Mouse (Mus musculus) thymus, adult 2 months (tissue): ENCODE data around the gene Ovol2. TPM values are rescaled to one million over a fixed set of nuclear protein-coding genes. Genes with fewer than 3 reads are reported as not detected.

Source experiments
- DNase-seq: peaks from one replicate; pipeline ENCODE4 v3.0.0; 2021
- H3K27ac ChIP-seq: fragments of 200-500 bp; 2 replicates; pipeline ENCODE4 v1.5.1; 2012; ENCODE audit warnings: low read length, control low read depth; ENCODE audit not compliant: control insufficient read depth, insufficient read depth
- H3K27me3 ChIP-seq: fragments of 200-500 bp; 2 replicates; pipeline ENCODE4 v1.6.1; 2012; ENCODE audit warnings: mild to moderate bottlenecking, low read length, moderate library complexity, mixed read lengths; ENCODE audit not compliant: control insufficient read depth, insufficient read depth
- H3K36me3 ChIP-seq: fragments of 200-500 bp; 2 replicates; pipeline ENCODE4 v1.6.1; 2012; ENCODE audit warnings: mild to moderate bottlenecking, low read length, moderate library complexity; ENCODE audit not compliant: control insufficient read depth, insufficient read depth
- H3K4me1 ChIP-seq: fragments of 200-500 bp; replicated peaks from 2 replicates; pipeline ENCODE4 v1.6.1; 2012; ENCODE audit warnings: low read length; ENCODE audit not compliant: control insufficient read depth, insufficient read depth
- H3K4me3 ChIP-seq: fragments of 200-500 bp; 2 replicates; pipeline ENCODE4 v1.5.1; 2012; ENCODE audit warnings: mild to moderate bottlenecking, low read length, control low read depth, moderate library complexity; ENCODE audit not compliant: control insufficient read depth, insufficient read depth
- CTCF ChIP-seq: fragments of 200-500 bp; IDR thresholded peaks from 2 replicates; pipeline ENCODE4 v1.5.1; 2012; ENCODE audit warnings: mild to moderate bottlenecking, control low read depth, low read length, moderate library complexity, borderline replicate concordance; ENCODE audit not compliant: control insufficient read depth, poor library complexity, insufficient read depth; ENCODE audit errors: extremely low read depth
- POLR2A ChIP-seq: fragments of 200-500 bp; IDR thresholded peaks from 2 replicates; pipeline ENCODE4 v1.6.1; 2012; ENCODE audit warnings: mild to moderate bottlenecking, low read length, control low read depth, moderate library complexity; ENCODE audit not compliant: control insufficient read depth, poor library complexity, insufficient read depth; ENCODE audit errors: extremely low read depth
- WGBS: fragments of 180-500 bp; shearing (Covaris S2); methylation state at CpG from one replicate; pipeline ENCODE4 v1.1.7; 2018; 5-methylcytosine and 5-hydroxymethylcytosine counted together
- polyA plus RNA-seq: library from polyadenylated mRNA; depleted of rRNA; stranded (reverse); fragments of >200 nt; gene quantifications from 2 replicates; pipeline ENCODE4 v1.2.3, GENCODE M21; 2012; rRNA removed

The Ovol2 gene
- polyA plus RNA-seq, 1 experiment = 0.93 TPM

GRCm38 (mm10) chr2:144265916-144266683 lies 65.8 kb downstream of the Ovol2 start:
- Histone ChIP-seq H3K4me1 (peaks cover 9% of the 10 kb centered on the region), H3K4me3 (no peak overlapping the region), H3K36me3 (peaks cover 4% of the 10 kb centered on the region; the same call in 1 of the 2 replicates), H3K27ac (no peak overlapping the region), H3K27me3 (no peaks in the 10 kb centered on the region)
- 70% methylated on average over 4 of the region's 4 CpGs for WGBS
- TF ChIP-seq CTCF (no peak), POLR2A (no peak)
- no peak for DNase-seq

GRCm38 (mm10) chr2:144265120-144265488 lies 66.8 kb downstream of the Ovol2 start:
- Histone ChIP-seq H3K36me3 (peaks cover 12% of the 10 kb centered on the region), H3K27ac (no peak overlapping the region), H3K4me1 (peaks cover 7% of the 10 kb centered on the region), H3K4me3 (no peak overlapping the region), H3K27me3 (no peaks in the 10 kb centered on the region)
- 73% methylated on average over 3 of the region's 3 CpGs for WGBS
- no peak for TF ChIP-seq CTCF
- no peak for DNase-seq

GRCm38 (mm10) chr2:144264398-144265119 lies 67.4 kb downstream of the Ovol2 start:
- no peak overlapping the region for H3K27ac ChIP-seq
- peaks cover 17% of the 10 kb centered on the region for H3K36me3 ChIP-seq
- DNase-seq = no peak
- H3K27me3 ChIP-seq = no peaks in the 10 kb centered on the region
- no peak for TF ChIP-seq CTCF
- no peak for TF ChIP-seq POLR2A
- peaks cover 7% of the 10 kb centered on the region for H3K4me1 ChIP-seq
- WGBS = 49% methylated on average over 5 of the region's 5 CpGs
- H3K4me3 ChIP-seq = no peak overlapping the region

- Histone ChIP-seq H3K36me3 (peaks cover 34% of the 10 kb centered on the region), H3K4me1 (peaks cover 7% of the 10 kb centered on the region), H3K27ac (no peak overlapping the region), H3K4me3 (no peak overlapping the region), H3K27me3 (no peaks in the 10 kb centered on the region)
- no peak for TF ChIP-seq POLR2A
- no peak for TF ChIP-seq CTCF
- DNase-seq = no peak
- 82% methylated on average over 2 of the region's 2 CpGs for WGBS
Measured at GRCm38 (mm10) chr2:144262837-144263236, 69.1 kb downstream of the Ovol2 start.

Other genes with a start within 250 kb of the Ovol2 start
- 4.7 and 5.4 TPM in 2 replicates for gene Mgme1, start 61.5 kb downstream of the Ovol2 start, polyA plus RNA-seq
- gene Snx5, start 61.2 kb downstream of the Ovol2 start, polyA plus RNA-seq = 71.0 and 73.5 TPM in 2 replicates
- gene Kat14, start 36.8 kb upstream of the Ovol2 start, polyA plus RNA-seq = 30.2 and 34.8 TPM in 2 replicates
- not detected in 2 replicates for gene Pet117, start 36.9 kb upstream of the Ovol2 start, polyA plus RNA-seq
- gene Dzank1, start 195.3 kb upstream of the Ovol2 start, polyA plus RNA-seq = 0.27 and 0.40 TPM in 2 replicates
- 10.3 and 10.6 TPM in 2 replicates for gene Polr3f, start 195.6 kb upstream of the Ovol2 start, polyA plus RNA-seq
- 5.0 and 5.1 TPM in 2 replicates for gene Rbbp9, start 218.7 kb upstream of the Ovol2 start, polyA plus RNA-seq
- gene Sec23b, start 224.1 kb upstream of the Ovol2 start, polyA plus RNA-seq = 56.7 and 59.3 TPM in 2 replicates